17 mouse cellular contexts compared by ENCODE assay signal in the genomic region with DNA sequence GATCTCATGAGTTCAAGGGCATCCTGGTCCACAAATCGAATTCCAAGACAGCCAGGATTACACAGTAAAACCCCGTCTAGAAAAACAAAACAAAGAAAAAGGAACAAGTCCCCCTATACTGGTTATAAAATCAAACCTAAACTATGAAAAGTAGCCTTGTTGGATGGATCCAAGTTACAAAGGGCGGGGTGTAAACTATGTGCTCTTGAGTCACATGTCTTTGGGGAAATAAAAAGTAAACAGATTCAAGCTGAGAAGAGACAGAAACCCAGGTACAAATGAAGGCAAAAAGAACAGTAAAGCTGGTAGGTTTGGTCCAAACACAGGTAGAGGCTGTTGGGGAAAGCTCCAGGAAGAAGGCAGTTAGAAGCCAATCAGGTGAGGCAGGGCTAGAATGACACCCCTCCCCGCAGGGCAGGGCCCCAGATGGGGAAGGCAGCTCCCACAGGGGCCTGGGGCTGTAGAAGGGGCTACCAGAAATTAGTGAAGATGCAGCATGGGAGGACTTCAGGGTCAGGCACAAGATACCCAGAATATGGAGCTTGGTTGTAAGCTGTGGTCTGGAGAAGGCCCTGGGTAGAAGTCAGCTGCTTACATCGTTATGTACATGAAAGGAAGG. TPM values are rescaled to one million over a fixed set of nuclear protein-coding genes. Genes with fewer than 3 reads are reported as not detected.
DNase-seq lines count a peak whose midpoint lies in the region; ATAC-seq and TF ChIP-seq lines count a peak whose summit lies in the region.
"Had no signal": no experiment of that assay in that cellular context is flagged by ENCODE, and none has a peak within 500 bp of the region (broad histone marks: within the 10 kb centered on the region; RNA-seq: fewer than 3 reads in every experiment).

No protein-coding gene starts in this region.

- no peak for TF ChIP-seq CTCF in liver, postnatal 0 days (IDR thresholded peaks at IDR 0.05; ENCODE audit: low read depth)

- H3K4me2 ChIP-seq in kidney, embryonic 14.5 days (replicated peaks; ENCODE audit: low read depth, low read length): no peak overlapping the region
- H3K4me2 ChIP-seq in liver, postnatal 0 days (ENCODE audit: low read depth, low read length): no peak overlapping the region
- H3K4me2 ChIP-seq: forebrain, embryonic 13.5 days; hindbrain, embryonic 12.5 days; limb, embryonic 13.5 days; midbrain, embryonic 15.5 days had no signal

- 41% methylated on average over 5 of the region's 5 CpGs for WGBS in kidney, embryonic 14.5 days
- WGBS in liver, postnatal 0 days (ENCODE audit: insufficient replicate concordance): 53% methylated on average over 5 of the region's 5 CpGs

- no peak for ATAC-seq in kidney, embryonic 14.5 days (ENCODE audit: low FRiP score, low TSS enrichment)
- ATAC-seq in liver, postnatal 0 days: no peak
- ATAC-seq: forebrain, embryonic 13.5 days; midbrain, embryonic 15.5 days had no signal

- H3K4me3 ChIP-seq in kidney, embryonic 14.5 days (ENCODE audit: low read length): no peak overlapping the region
- no peak overlapping the region for H3K4me3 ChIP-seq in liver, postnatal 0 days (ENCODE audit: low read depth, low read length)
- H3K4me3 ChIP-seq: forebrain, embryonic 13.5 days; hindbrain, embryonic 12.5 days; limb, embryonic 13.5 days; midbrain, embryonic 15.5 days; neural tube, embryonic 12.5 days had no signal

- peaks cover 37% of the 10 kb centered on the region for H3K4me1 ChIP-seq in kidney, embryonic 14.5 days (ENCODE audit: control insufficient read depth, insufficient read depth, low read length)
- H3K4me1 ChIP-seq in liver, postnatal 0 days (ENCODE audit: insufficient read depth): peaks cover 49% of the 10 kb centered on the region

- no peak overlapping the region for H3K9ac ChIP-seq in kidney, embryonic 14.5 days (ENCODE audit: low read depth, low read length)
- peak overlapping the region; percentile 34; the same call in 1 of the 2 replicates for H3K9ac ChIP-seq in liver, postnatal 0 days (replicated peaks)
- H3K9ac ChIP-seq: forebrain, embryonic 13.5 days; hindbrain, embryonic 12.5 days; limb, embryonic 13.5 days; midbrain, embryonic 15.5 days; neural tube, embryonic 12.5 days had no signal

- H3K27me3 ChIP-seq in kidney, embryonic 14.5 days (ENCODE audit: control insufficient read depth, insufficient read depth, low read length): no peaks in the 10 kb centered on the region
- H3K27me3 ChIP-seq in liver, postnatal 0 days (ENCODE audit: insufficient read depth, low read length): no peaks in the 10 kb centered on the region
- H3K27me3 ChIP-seq: forebrain, embryonic 13.5 days; hindbrain, embryonic 12.5 days; limb, embryonic 13.5 days; midbrain, embryonic 15.5 days; neural tube, embryonic 12.5 days had no signal

- DNase-seq in kidney, postnatal 14 days: no peak
- peak; percentile 74 for DNase-seq in A20 (ENCODE audit: low read depth, low spot score)
- peak; percentile 11 to 19 for DNase-seq in B cell, adult 2 months
- no peak for DNase-seq in liver, postnatal 0 days
- no peak for DNase-seq in MN1 (ENCODE audit: low spot score)
- DNase-seq in layer of hippocampus, adult 9-10 months (ENCODE audit: low spot score): no peak
- DNase-seq: adrenal gland, postnatal 10 days; cerebellum, postnatal 36 days; gastrocnemius, postnatal 10 days; right cerebral cortex, adult 18-20 months had no signal

- no peaks in the 10 kb centered on the region for H3K36me3 ChIP-seq in kidney, embryonic 14.5 days (ENCODE audit: control insufficient read depth, insufficient read depth, low read length)
- 0 out of 2 replicates have a peak, but pooled peaks cover 3% of the 10 kb centered on the region for H3K36me3 ChIP-seq in liver, postnatal 0 days (replicated peaks; ENCODE audit: insufficient read depth, low read length)
- H3K36me3 ChIP-seq: hindbrain, embryonic 12.5 days; limb, embryonic 13.5 days; midbrain, embryonic 15.5 days; neural tube, embryonic 12.5 days had no signal

- 0 out of 2 replicates have a peak overlapping the region, but pooled peaks have one; percentile 30 for H3K27ac ChIP-seq in kidney, embryonic 14.5 days (ENCODE audit: low read depth, low read length)
- peak overlapping the region; percentile 76 for H3K27ac ChIP-seq in liver, postnatal 0 days (ENCODE audit: low read depth)
- H3K27ac ChIP-seq: forebrain, embryonic 13.5 days; limb, embryonic 13.5 days; macrophage; midbrain, embryonic 15.5 days; neural tube, embryonic 12.5 days had no signal

- no peaks in the 10 kb centered on the region for H3K9me3 ChIP-seq in kidney, embryonic 14.5 days (ENCODE audit: control insufficient read depth, low read length)
- H3K9me3 ChIP-seq in liver, postnatal 0 days (ENCODE audit: low read length): no peaks in the 10 kb centered on the region
- H3K9me3 ChIP-seq: forebrain, embryonic 13.5 days; hindbrain, embryonic 12.5 days; limb, embryonic 13.5 days; midbrain, embryonic 15.5 days; neural tube, embryonic 12.5 days had no signal

- no peak for TF ChIP-seq EP300 in liver, postnatal 0 days (IDR thresholded peaks at IDR 0.05; ENCODE audit: low read depth)

RNA-seq across cellular contexts. Expression of a gene that starts 31.4 kb away (rescaled TPM):
- 37.8 and 49.3 TPM in 2 replicates for polyA plus RNA-seq in kidney, embryonic 14.5 days (2014; fragmentation: Nextera tagmentation; extraction: Ambion mirVana)
- 36.4 and 37.9 TPM in 2 replicates for polyA plus RNA-seq in liver, postnatal 0 days (2015; fragmentation: Nextera tagmentation; extraction: Ambion mirVana)

RNA-seq across cellular contexts. Expression of a gene that starts 33.9 kb away (rescaled TPM):
- polyA plus RNA-seq in kidney, embryonic 14.5 days (2014; fragmentation: Nextera tagmentation; extraction: Ambion mirVana): 0.16 and 0.36 TPM in 2 replicates
- not detected in 2 replicates for polyA plus RNA-seq in liver, postnatal 0 days (2015; fragmentation: Nextera tagmentation; extraction: Ambion mirVana)

Comparison
In these comparisons a context has a peak if more than half of its experiments do, and no peak if none do; other contexts are left out.
1. DNase-seq: peak in A20 (single experiment) and B cell, adult 2 months (2 of 2); none in kidney, postnatal 14 days (single experiment), liver, postnatal 0 days (single experiment), MN1 (single experiment) and layer of hippocampus, adult 9-10 months (single experiment).